Mouse (Mus musculus): ENCODE data around the gene Lrrk1. TPM values are rescaled to one million over a fixed set of nuclear protein-coding genes. Genes with fewer than 3 reads are reported as not detected.

The Lrrk1 gene
- polyA plus RNA-seq, 1 experiment from 2014 or later = 9.1 TPM

DNA sequence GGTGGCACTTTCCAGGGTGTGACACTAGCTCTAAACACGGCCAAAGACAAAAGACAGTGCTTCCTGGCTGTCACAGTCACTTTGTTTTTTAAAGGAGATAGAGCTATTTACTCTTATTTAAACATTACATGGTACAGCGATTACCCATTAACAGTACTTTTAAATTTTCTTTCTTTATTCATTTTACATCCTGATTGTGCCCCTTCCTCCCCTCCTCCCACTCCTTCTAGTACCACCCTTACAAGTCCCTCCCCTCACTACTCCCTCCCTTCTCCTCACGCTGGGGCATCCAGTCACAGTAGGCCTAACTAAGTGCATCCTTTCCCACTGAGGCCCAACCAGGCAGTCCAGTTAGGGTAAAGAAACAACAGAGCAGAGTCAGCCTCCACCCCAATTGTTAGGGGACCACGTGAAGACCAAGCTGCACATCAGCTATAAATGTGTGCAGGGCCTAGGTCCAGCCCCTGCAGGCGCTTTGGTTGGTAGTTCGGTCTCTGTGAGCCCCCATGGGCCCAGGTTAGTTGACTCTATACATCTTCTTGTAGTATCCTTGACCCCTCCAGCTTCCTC lies 154.1 kb downstream of the Lrrk1 start:
- no peak overlapping the region for H3K4me3 ChIP-seq
- H3K4me1 ChIP-seq (replicated peaks) = peaks cover 46% of the 10 kb centered on the region
- no peak overlapping the region for H3K9ac ChIP-seq
- no peaks in the 10 kb centered on the region for H3K27me3 ChIP-seq (replicated peaks)
- ATAC-seq (ENCODE audit: insufficient number of reproducible peaks, low FRiP score) = peak; percentile 54; the same call in 1 of the 2 replicates
- 62% methylated on average over 6 of the region's 6 CpGs for WGBS
- no peak overlapping the region for H3K4me2 ChIP-seq
- H3K9me3 ChIP-seq (replicated peaks) = no peaks in the 10 kb centered on the region
- peak overlapping the region; percentile 82 for H3K27ac ChIP-seq (ENCODE audit: poor library complexity, severe bottlenecking)
- no peaks in the 10 kb centered on the region for H3K36me3 ChIP-seq

DNA sequence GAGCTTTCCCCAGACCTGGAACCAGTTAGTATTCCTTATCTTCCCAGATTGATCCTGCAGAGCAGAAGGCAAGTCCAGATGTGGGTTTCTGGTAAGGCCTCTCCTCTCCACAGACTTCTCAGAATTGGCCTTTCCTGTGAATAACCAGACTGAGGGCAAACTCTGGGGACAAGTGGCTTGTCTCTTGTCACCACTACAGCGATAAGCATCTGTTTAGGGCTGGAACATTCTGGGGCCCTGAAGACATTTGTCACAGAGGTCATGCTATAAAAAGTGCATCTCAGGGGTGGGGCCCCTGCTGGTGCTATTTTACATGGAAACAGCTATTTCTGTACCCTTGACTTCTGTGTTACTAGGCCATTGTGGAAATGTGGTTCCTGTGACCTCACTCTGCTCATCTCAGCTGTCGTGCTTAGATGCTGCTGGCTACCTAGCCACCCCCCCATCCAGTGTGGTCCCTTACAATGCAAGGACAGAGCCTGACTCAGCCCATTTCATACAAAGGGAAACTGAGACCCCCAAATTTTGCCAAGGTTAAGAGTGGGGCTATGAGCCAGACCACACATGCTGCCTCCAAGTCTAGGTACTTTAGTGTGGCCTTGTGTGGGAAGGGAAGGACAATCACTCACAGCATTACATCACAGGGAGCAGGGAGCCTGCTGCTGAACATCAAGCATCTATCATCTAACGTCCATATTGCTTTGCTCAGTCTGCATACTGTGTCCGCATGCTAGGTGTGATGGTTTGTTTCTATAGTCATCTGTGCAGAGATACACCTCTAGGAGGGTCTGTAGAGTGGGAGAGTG lies 154.8 kb downstream of the Lrrk1 start:
- H3K9ac ChIP-seq = no peak overlapping the region
- peak; percentile 56 for ATAC-seq (ENCODE audit: insufficient number of reproducible peaks, low FRiP score)
- H3K27me3 ChIP-seq (replicated peaks) = no peaks in the 10 kb centered on the region

DNA sequence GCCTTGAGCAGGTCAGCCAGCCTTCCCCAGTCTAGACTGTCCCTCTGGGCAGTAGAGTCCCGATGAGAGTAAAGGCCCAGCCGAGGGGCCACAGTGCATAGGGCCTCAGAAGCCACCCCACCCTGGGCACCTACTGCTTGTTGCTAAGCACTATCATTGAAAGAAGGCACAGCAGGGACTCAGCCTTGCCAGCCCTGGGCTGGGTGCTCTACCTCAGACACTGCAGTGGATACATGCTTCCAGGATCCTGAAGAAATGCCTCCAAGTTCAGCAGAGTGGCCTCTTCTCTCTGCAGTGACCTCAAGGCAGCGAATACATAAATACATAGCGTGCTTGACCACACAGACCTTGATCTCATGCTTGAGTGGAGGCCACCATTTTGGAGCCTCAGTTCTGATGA lies 156.3 kb downstream of the Lrrk1 start:
- no peaks in the 10 kb centered on the region for H3K27me3 ChIP-seq (replicated peaks)
- no peaks in the 10 kb centered on the region for H3K9me3 ChIP-seq (replicated peaks)
- no peaks in the 10 kb centered on the region for H3K36me3 ChIP-seq
- H3K4me3 ChIP-seq = no peak overlapping the region
- ATAC-seq (ENCODE audit: insufficient number of reproducible peaks, low FRiP score) = no peak
- H3K4me2 ChIP-seq = no peak overlapping the region
- H3K9ac ChIP-seq = no peak overlapping the region
- 88% methylated on average over 4 of the region's 4 CpGs for WGBS
- peaks cover 50% of the 10 kb centered on the region for H3K4me1 ChIP-seq (replicated peaks)
- peak overlapping the region; percentile 70; the same call in 1 of the 2 replicates for H3K27ac ChIP-seq (ENCODE audit: poor library complexity, severe bottlenecking)

More for the DNA sequence above, 154.8 kb downstream of the Lrrk1 start:
- Histone ChIP-seq H3K36me3 (no peaks in the 10 kb centered on the region), H3K4me1 (replicated peaks) (peaks cover 47% of the 10 kb centered on the region), H3K27ac (ENCODE audit: poor library complexity, severe bottlenecking) (peak overlapping the region; percentile 82), H3K9me3 (replicated peaks) (no peaks in the 10 kb centered on the region), H3K4me3 (no peak overlapping the region), H3K4me2 (no peak overlapping the region)
- WGBS = 30% methylated on average over 4 of the region's 4 CpGs

DNA sequence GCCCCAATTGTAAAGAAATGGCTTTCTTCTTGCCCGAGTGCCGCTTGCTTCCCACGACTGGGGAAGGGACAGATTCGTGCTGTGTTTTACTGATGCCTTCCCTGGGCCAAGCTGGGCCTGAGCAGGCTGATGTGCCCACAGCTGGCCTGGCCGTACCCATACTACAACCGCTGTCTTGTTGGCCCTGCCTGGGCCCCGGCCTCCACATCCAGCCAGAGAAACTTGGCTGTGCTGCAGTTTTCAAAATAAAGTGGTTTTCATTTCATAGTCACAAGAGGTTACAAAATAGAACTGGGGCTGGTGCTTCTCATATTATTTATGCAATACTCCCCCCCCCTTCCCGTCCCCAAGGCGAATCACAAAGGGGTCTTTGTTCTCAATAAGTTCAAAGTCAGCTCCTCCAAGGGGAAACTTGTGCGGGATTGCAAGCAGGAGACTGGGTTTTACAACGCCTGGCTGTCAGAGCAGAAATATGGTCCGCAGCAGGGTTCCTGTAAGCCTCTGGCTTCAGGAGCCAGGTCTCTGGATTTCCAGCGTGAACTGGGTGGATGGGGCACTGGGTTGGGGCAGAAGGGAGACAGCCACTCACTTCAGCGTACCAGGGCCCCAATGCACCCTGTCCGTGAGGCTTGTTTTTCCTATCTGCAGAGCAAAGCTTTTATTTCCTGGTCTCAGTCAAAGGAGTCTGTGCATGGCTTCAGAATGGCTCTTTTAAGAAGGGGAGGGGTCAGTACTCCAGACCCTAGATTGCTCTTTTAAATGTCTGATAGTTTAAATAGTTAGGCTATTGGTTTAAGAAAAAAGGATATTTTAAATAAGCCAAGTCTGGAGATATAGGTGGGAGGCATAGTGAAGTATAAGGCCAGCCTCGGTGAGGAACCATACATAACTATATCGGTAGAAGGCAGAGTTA lies 157.3 kb downstream of the Lrrk1 start:
- Histone ChIP-seq H3K27me3 (replicated peaks) (no peaks in the 10 kb centered on the region), H3K4me3 (no peak overlapping the region), H3K4me1 (replicated peaks) (peaks cover 50% of the 10 kb centered on the region), H3K9me3 (replicated peaks) (no peaks in the 10 kb centered on the region), H3K36me3 (no peaks in the 10 kb centered on the region), H3K27ac (ENCODE audit: poor library complexity, severe bottlenecking) (peak overlapping the region; percentile 70), H3K9ac (0 out of 2 replicates have a peak overlapping the region, but pooled peaks have one; percentile 16), H3K4me2 (no peak overlapping the region)
- no peak for ATAC-seq (ENCODE audit: insufficient number of reproducible peaks, low FRiP score)
- WGBS = 55% methylated on average over 17 of the region's 17 CpGs

DNA sequence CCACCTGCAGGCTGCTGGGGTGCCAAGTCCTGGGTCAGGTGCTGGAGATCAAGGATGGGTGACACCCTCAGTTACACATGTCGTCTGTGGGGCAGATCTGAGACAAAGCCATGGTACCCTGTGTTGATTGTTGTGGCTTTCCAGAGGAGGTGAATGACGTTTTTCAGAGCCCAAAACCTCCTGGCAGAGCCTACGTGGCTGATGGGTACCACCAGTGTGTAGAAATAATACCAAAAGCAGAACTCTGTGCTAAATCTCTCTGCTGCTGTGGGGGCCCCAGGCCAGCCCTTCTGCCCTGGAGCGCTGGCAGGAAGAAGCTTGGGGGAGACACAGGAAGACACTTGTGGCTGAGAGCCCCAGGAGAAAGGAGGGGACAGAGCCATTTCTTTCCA lies 157.9 kb downstream of the Lrrk1 start:
- H3K9me3 ChIP-seq (replicated peaks) = no peaks in the 10 kb centered on the region
- 0 out of 2 replicates have a peak overlapping the region, but pooled peaks have one; percentile 16 for H3K9ac ChIP-seq
- no peak for ATAC-seq (ENCODE audit: insufficient number of reproducible peaks, low FRiP score)

DNA sequence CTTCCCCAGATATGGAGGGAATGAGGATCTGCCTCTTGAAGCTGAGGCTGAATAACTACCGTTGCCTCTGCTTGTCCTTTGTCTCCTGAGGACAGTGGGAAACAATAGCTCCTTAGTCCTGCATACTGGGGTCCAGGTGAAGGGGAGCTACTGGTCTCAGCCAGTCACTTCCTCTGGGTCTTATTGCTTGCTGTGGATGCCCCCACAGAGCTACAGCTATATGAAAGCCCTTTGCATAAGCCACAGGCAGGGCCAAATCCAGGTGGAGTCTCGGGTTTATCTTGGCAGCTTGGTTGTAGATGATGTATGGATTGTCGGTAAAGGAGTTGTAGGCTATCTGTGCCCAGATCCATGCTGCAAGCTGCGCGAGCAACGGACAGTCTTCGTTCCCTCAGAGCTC lies 158.7 kb downstream of the Lrrk1 start:
- H3K27me3 ChIP-seq (replicated peaks) = no peaks in the 10 kb centered on the region
- H3K27ac ChIP-seq (ENCODE audit: poor library complexity, severe bottlenecking) = no peak overlapping the region
- ATAC-seq (ENCODE audit: insufficient number of reproducible peaks, low FRiP score) = no peak
- no peaks in the 10 kb centered on the region for H3K9me3 ChIP-seq (replicated peaks)
- no peak overlapping the region for H3K4me3 ChIP-seq
- WGBS = 74% methylated on average over 7 of the region's 7 CpGs
- 0 out of 2 replicates have a peak overlapping the region, but pooled peaks have one; percentile 9 for H3K9ac ChIP-seq
- no peaks in the 10 kb centered on the region for H3K36me3 ChIP-seq
- no peak overlapping the region for H3K4me2 ChIP-seq
- peaks cover 49% of the 10 kb centered on the region for H3K4me1 ChIP-seq (replicated peaks)

More for the DNA sequence above, 157.9 kb downstream of the Lrrk1 start:
- WGBS = 64% methylated on average over 4 of the region's 4 CpGs
- Histone ChIP-seq H3K4me1 (replicated peaks) (peaks cover 50% of the 10 kb centered on the region), H3K36me3 (no peaks in the 10 kb centered on the region), H3K27ac (ENCODE audit: poor library complexity, severe bottlenecking) (peak overlapping the region; percentile 70), H3K4me3 (no peak overlapping the region), H3K4me2 (no peak overlapping the region), H3K27me3 (replicated peaks) (no peaks in the 10 kb centered on the region)

DNA sequence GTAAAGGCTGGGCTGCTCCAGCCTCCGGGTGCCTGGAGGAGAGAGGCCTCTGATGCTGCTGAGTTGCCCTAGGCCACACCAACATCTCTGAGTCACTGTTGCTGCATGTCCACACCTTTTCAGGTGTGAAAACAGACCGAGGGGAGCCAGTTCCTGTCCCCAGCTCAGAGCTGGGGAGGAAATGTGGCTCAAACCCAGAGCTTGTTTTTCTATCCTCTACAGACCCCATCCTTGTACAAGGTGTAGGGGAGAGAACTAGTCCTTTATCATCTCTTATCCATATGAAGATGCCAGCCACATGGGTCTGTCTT lies 159.6 kb downstream of the Lrrk1 start:
- Histone ChIP-seq H3K27ac (ENCODE audit: poor library complexity, severe bottlenecking) (no peak overlapping the region), H3K4me1 (replicated peaks) (peaks cover 40% of the 10 kb centered on the region), H3K4me3 (no peak overlapping the region), H3K27me3 (replicated peaks) (no peaks in the 10 kb centered on the region), H3K9ac (no peak overlapping the region), H3K9me3 (replicated peaks) (no peaks in the 10 kb centered on the region), H3K36me3 (no peaks in the 10 kb centered on the region), H3K4me2 (no peak overlapping the region)
- ATAC-seq (ENCODE audit: insufficient number of reproducible peaks, low FRiP score) = no peak
- WGBS = 55% methylated on average over 2 of the region's 2 CpGs

DNA sequence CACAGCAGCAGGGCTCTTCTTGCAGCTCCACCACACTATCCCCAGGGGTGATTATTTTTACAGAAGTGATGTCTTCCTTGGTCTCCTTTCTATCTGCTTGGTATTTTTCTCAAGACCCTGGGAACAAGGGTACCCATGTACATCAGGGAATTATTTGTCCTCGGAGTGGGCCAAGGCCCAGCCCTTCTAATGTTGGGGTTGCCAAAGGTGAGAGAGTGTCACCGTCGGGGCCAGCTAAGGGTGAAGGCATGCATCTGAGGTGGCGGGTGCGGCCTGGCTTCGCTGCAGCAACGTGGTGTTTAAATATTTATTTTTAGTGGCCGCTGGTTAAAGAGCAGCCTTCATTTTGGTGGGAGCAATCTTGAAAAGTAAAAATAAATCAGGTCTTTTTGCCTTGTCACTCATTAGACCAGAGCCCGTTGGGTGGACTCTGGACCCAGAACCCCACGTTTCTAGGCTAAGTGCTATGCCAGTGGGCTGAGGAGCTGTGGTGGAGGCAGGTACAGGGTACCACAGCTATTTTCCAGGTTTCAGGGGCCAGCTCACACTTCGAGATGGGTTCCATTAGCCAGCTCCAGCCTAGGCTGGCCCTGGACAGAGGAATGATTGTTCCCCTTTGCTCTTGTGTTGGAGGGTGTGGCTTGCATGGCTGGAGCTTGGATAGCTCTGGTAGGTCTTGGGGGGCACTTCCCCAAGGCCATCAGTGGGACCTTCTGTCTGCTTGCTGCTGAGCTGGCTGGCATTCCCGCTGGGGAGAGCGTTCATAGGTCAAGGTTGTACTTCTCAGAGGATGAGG lies 160.1 kb downstream of the Lrrk1 start:
- no peak overlapping the region for H3K27ac ChIP-seq (ENCODE audit: poor library complexity, severe bottlenecking)
- no peak for ATAC-seq (ENCODE audit: insufficient number of reproducible peaks, low FRiP score)
- no peaks in the 10 kb centered on the region for H3K36me3 ChIP-seq
- WGBS = 77% methylated on average over 13 of the region's 13 CpGs
- H3K4me1 ChIP-seq (replicated peaks) = peaks cover 35% of the 10 kb centered on the region
- H3K9ac ChIP-seq = no peak overlapping the region
- no peaks in the 10 kb centered on the region for H3K9me3 ChIP-seq (replicated peaks)
- H3K4me2 ChIP-seq = no peak overlapping the region
- H3K27me3 ChIP-seq (replicated peaks) = no peaks in the 10 kb centered on the region
- H3K4me3 ChIP-seq = no peak overlapping the region

DNA sequence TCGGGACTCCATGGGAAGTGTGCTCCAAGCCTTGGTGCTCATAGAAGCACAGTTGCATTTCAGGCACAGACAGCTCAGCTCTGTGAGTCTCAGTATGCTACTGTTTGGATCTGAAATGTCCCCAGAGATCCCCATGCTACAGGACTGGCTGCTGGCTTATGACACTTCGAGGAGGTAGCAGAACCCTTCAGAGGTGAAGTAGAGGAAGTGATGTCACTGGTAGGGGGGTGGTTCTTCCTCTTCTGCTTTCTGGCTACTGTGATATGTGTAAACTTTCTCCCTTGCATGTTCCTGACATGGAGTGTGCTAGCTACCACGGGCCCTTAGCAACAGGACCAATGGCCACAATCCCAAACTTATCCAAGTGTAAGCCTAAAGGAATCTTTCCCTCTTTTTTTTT lies 162.3 kb downstream of the Lrrk1 start:
- no peaks in the 10 kb centered on the region for H3K9me3 ChIP-seq (replicated peaks)
- ATAC-seq (ENCODE audit: insufficient number of reproducible peaks, low FRiP score) = no peak
- no peaks in the 10 kb centered on the region for H3K36me3 ChIP-seq
- H3K4me2 ChIP-seq = no peak overlapping the region
- 75% methylated on average over 3 of the region's 3 CpGs for WGBS
- H3K4me3 ChIP-seq = no peak overlapping the region
- peaks cover 25% of the 10 kb centered on the region for H3K4me1 ChIP-seq (replicated peaks)
- H3K27me3 ChIP-seq (replicated peaks) = no peaks in the 10 kb centered on the region
- no peak overlapping the region for H3K9ac ChIP-seq
- no peak overlapping the region for H3K27ac ChIP-seq (ENCODE audit: poor library complexity, severe bottlenecking)

DNA sequence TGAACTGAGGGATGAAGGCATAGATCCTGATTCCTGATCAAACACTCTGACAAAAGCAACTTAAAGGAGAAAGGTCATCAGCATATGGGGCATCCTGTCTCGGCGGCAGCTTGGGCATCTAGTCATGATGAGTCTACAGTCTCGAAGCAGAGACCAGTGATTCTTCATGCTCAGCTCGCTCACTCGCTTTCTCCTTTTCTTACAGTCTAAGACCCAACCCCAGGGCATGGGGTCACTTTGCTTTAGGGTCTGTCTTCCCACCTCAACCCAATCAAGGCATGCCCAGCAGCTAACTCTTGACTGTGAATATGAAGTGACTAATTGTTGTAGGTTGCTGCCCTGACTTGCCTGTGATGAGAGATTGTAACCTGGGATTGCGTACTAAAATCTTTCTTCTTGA lies 163.6 kb downstream of the Lrrk1 start:
- no peaks in the 10 kb centered on the region for H3K9me3 ChIP-seq (replicated peaks)
- no peak overlapping the region for H3K9ac ChIP-seq
- H3K4me1 ChIP-seq (replicated peaks) = peaks cover 13% of the 10 kb centered on the region
- H3K27ac ChIP-seq (ENCODE audit: poor library complexity, severe bottlenecking) = no peak overlapping the region
- ATAC-seq (ENCODE audit: insufficient number of reproducible peaks, low FRiP score) = no peak
- no peak overlapping the region for H3K4me3 ChIP-seq
- no peaks in the 10 kb centered on the region for H3K27me3 ChIP-seq (replicated peaks)
- no peak overlapping the region for H3K4me2 ChIP-seq
- 96% methylated on average over 6 of the region's 6 CpGs for WGBS
- H3K36me3 ChIP-seq = no peaks in the 10 kb centered on the region

Measured in heart, embryonic 12.5 days (tissue).